Mouse (Mus musculus) hindbrain, embryonic 15.5 days (tissue): ENCODE data around the gene Poc1a. TPM values are rescaled to one million over a fixed set of nuclear protein-coding genes. Genes with fewer than 3 reads are reported as not detected.

Experiments used
- ATAC-seq: fragments of 200-750 bp; cut with Nextera tagmentation; 2 replicates; pipeline ENCODE4 v1.8.0; 2017; ENCODE audit warnings: low read depth, moderate number of reproducible peaks, moderate TSS enrichment; ENCODE audit not compliant: low FRiP score
- H3K27ac ChIP-seq: fragments of 300-500 bp; sonication (generic); replicated peaks from 2 replicates; pipeline ENCODE4 v1.5.1; 2015; ENCODE audit warnings: mild to moderate bottlenecking, inconsistent platforms
- H3K27me3 ChIP-seq: fragments of 300-500 bp; sonication (generic); 2 replicates; pipeline ENCODE4 v1.6.1; 2015; ENCODE audit warnings: control low read depth, inconsistent platforms
- H3K36me3 ChIP-seq: fragments of 300-500 bp; sonication (generic); 2 replicates; pipeline ENCODE4 v1.6.1; 2015; ENCODE audit warnings: control low read depth, inconsistent platforms
- H3K4me1 ChIP-seq: fragments of 300-500 bp; sonication (generic); replicated peaks from 2 replicates; pipeline ENCODE4 v1.6.1; 2015; ENCODE audit warnings: control low read depth, inconsistent platforms
- H3K4me2 ChIP-seq: fragments of 300-500 bp; sonication (generic); 2 replicates; pipeline ENCODE4 v1.6.1; 2015; ENCODE audit warnings: moderate library complexity, mild to moderate bottlenecking, inconsistent platforms
- H3K4me3 ChIP-seq: fragments of 300-500 bp; sonication (generic); 2 replicates; pipeline ENCODE4 v1.5.1; 2015; ENCODE audit warnings: mild to moderate bottlenecking, inconsistent platforms
- H3K9ac ChIP-seq: fragments of 300-500 bp; sonication (generic); 2 replicates; pipeline ENCODE4 v1.6.1; 2015; ENCODE audit warnings: inconsistent platforms
- H3K9me3 ChIP-seq: fragments of 300-500 bp; sonication (generic); 2 replicates; pipeline ENCODE4 v1.6.1; 2016; ENCODE audit warnings: control low read depth, inconsistent platforms
- WGBS: fragments of 180-500 bp; shearing (Covaris S2); methylation state at CpG from one replicate; pipeline ENCODE4 v1.1.7; 2015; 5-methylcytosine and 5-hydroxymethylcytosine counted together
- polyA plus RNA-seq: library from polyadenylated mRNA; unstranded; fragments of >200 nt; fragmentation: Nextera tagmentation; extraction: Ambion mirVana; gene quantifications from 2 replicates; pipeline ENCODE4 v1.2.1, GENCODE M21; 2015

The Poc1a gene
- polyA plus RNA-seq, 1 experiment from 2014 or later: 8.8 TPM

- peaks cover 18% of the 10 kb centered on the region for H3K36me3 ChIP-seq
- 90% methylated on average over 11 of the region's 11 CpGs for WGBS
- no peak for ATAC-seq
- H3K9me3 ChIP-seq: no peaks in the 10 kb centered on the region
- no peaks in the 10 kb centered on the region for H3K27me3 ChIP-seq
- peak overlapping the region; percentile 96; the same call in 1 of the 2 replicates for H3K4me2 ChIP-seq
- H3K4me1 ChIP-seq: peaks cover 35% of the 10 kb centered on the region
- no peak overlapping the region for H3K9ac ChIP-seq
- H3K4me3 ChIP-seq: no peak overlapping the region
- H3K27ac ChIP-seq: no peak overlapping the region
Observed at GRCm38 (mm10) chr9:106372431-106373412, 91.9 kb downstream of the Poc1a start.

- H3K36me3 ChIP-seq: peaks cover 24% of the 10 kb centered on the region
- WGBS: 86% methylated on average over 7 of the region's 7 CpGs
- no peak for ATAC-seq
- no peaks in the 10 kb centered on the region for H3K27me3 ChIP-seq
- H3K9ac ChIP-seq: no peak overlapping the region
- H3K4me2 ChIP-seq: no peak overlapping the region
- no peaks in the 10 kb centered on the region for H3K9me3 ChIP-seq
- no peak overlapping the region for H3K27ac ChIP-seq
- peaks cover 35% of the 10 kb centered on the region for H3K4me1 ChIP-seq
- H3K4me3 ChIP-seq: no peak overlapping the region
Observed at GRCm38 (mm10) chr9:106373973-106374372, 93.1 kb downstream of the Poc1a start.

GRCm38 (mm10) chr9:106377247-106377646, 96.4 kb downstream of the Poc1a start:
- Histone ChIP-seq H3K4me1 (peaks cover 14% of the 10 kb centered on the region), H3K9me3 (no peaks in the 10 kb centered on the region)

GRCm38 (mm10) chr9:106378045-106378444, 97.2 kb downstream of the Poc1a start:
- Histone ChIP-seq H3K9me3 (no peaks in the 10 kb centered on the region), H3K36me3 (peaks cover 16% of the 10 kb centered on the region; the same call in 1 of the 2 replicates), H3K27ac (no peak overlapping the region), H3K4me2 (no peak overlapping the region), H3K9ac (no peak overlapping the region), H3K4me1 (peaks cover 9% of the 10 kb centered on the region), H3K4me3 (no peak overlapping the region), H3K27me3 (no peaks in the 10 kb centered on the region)
- WGBS: 96% methylated on average over 3 of the region's 3 CpGs
- no peak for ATAC-seq

More at GRCm38 (mm10) chr9:106377247-106377646, 96.4 kb downstream of the Poc1a start:
- Histone ChIP-seq H3K27ac (no peak overlapping the region), H3K9ac (no peak overlapping the region), H3K4me3 (no peak overlapping the region), H3K4me2 (no peak overlapping the region), H3K36me3 (peaks cover 21% of the 10 kb centered on the region), H3K27me3 (no peaks in the 10 kb centered on the region)
- peak; percentile 21; the same call in 1 of the 2 replicates for ATAC-seq
- 86% methylated on average over 8 of the region's 8 CpGs for WGBS

GRCm38 (mm10) chr9:106378753-106379152, 97.9 kb downstream of the Poc1a start:
- Histone ChIP-seq H3K36me3 (peaks cover 15% of the 10 kb centered on the region; the same call in 1 of the 2 replicates), H3K4me1 (peaks cover 16% of the 10 kb centered on the region), H3K9me3 (no peaks in the 10 kb centered on the region), H3K4me3 (no peak overlapping the region), H3K27ac (no peak overlapping the region), H3K27me3 (no peaks in the 10 kb centered on the region), H3K9ac (no peak overlapping the region), H3K4me2 (no peak overlapping the region)
- ATAC-seq: no peak
- 76% methylated on average over 9 of the region's 9 CpGs for WGBS

GRCm38 (mm10) chr9:106386181-106386864, 105.5 kb downstream of the Poc1a start:
- H3K4me2 ChIP-seq: no peak overlapping the region
- H3K27ac ChIP-seq: no peak overlapping the region
- H3K27me3 ChIP-seq: no peaks in the 10 kb centered on the region
- H3K36me3 ChIP-seq: no peaks in the 10 kb centered on the region
- no peak overlapping the region for H3K4me3 ChIP-seq
- no peak for ATAC-seq
- peaks cover 32% of the 10 kb centered on the region for H3K4me1 ChIP-seq
- H3K9me3 ChIP-seq: no peaks in the 10 kb centered on the region
- 79% methylated on average over 12 of the region's 12 CpGs for WGBS
- no peak overlapping the region for H3K9ac ChIP-seq

- Histone ChIP-seq H3K27ac (no peak overlapping the region), H3K9ac (no peak overlapping the region), H3K9me3 (no peaks in the 10 kb centered on the region), H3K4me3 (no peak overlapping the region), H3K4me2 (no peak overlapping the region), H3K4me1 (peaks cover 29% of the 10 kb centered on the region), H3K27me3 (no peaks in the 10 kb centered on the region), H3K36me3 (no peaks in the 10 kb centered on the region)
- no peak for ATAC-seq
- WGBS: 74% methylated on average over 11 of the region's 11 CpGs
Observed at GRCm38 (mm10) chr9:106392828-106393527, 112.1 kb downstream of the Poc1a start.

GRCm38 (mm10) chr9:106393548-106393947, 112.7 kb downstream of the Poc1a start:
- no peak for ATAC-seq
- H3K36me3 ChIP-seq: no peaks in the 10 kb centered on the region
- no peak overlapping the region for H3K4me2 ChIP-seq
- no peaks in the 10 kb centered on the region for H3K27me3 ChIP-seq
- no peak overlapping the region for H3K9ac ChIP-seq
- no peaks in the 10 kb centered on the region for H3K9me3 ChIP-seq
- no peak overlapping the region for H3K27ac ChIP-seq
- WGBS: 78% methylated on average over 8 of the region's 8 CpGs
- H3K4me1 ChIP-seq: peaks cover 29% of the 10 kb centered on the region
- H3K4me3 ChIP-seq: no peak overlapping the region

- H3K9me3 ChIP-seq: no peaks in the 10 kb centered on the region
- no peak overlapping the region for H3K4me3 ChIP-seq
- ATAC-seq: no peak
- no peak overlapping the region for H3K27ac ChIP-seq
- WGBS: 34% methylated on average over 11 of the region's 11 CpGs
- H3K9ac ChIP-seq: no peak overlapping the region
- H3K4me1 ChIP-seq: peaks cover 29% of the 10 kb centered on the region
- H3K4me2 ChIP-seq: no peak overlapping the region
- H3K36me3 ChIP-seq: no peaks in the 10 kb centered on the region
- no peaks in the 10 kb centered on the region for H3K27me3 ChIP-seq
Observed at GRCm38 (mm10) chr9:106394649-106395602, 114.1 kb downstream of the Poc1a start.

- Histone ChIP-seq H3K4me3 (no peak overlapping the region), H3K9me3 (no peaks in the 10 kb centered on the region), H3K4me2 (no peak overlapping the region), H3K4me1 (peaks cover 20% of the 10 kb centered on the region), H3K36me3 (no peaks in the 10 kb centered on the region), H3K27me3 (no peaks in the 10 kb centered on the region), H3K9ac (no peak overlapping the region), H3K27ac (no peak overlapping the region)
- no peak for ATAC-seq
- WGBS: 82% methylated on average over 4 of the region's 4 CpGs
Observed at GRCm38 (mm10) chr9:106397733-106398132, 116.9 kb downstream of the Poc1a start.
